Mouse (Mus musculus) monocyte, adult 2 months (primary cell): ENCODE data around the gene Eps15l1.

Experiments used
- DNase-seq, 2 experiments: peaks; one replicate each; pipeline ENCODE4 v3.0.0; 2022; ENCODE audit warnings: low spot score in 2 of 2, low read depth in 1 of 2

The Eps15l1 gene

DNA sequence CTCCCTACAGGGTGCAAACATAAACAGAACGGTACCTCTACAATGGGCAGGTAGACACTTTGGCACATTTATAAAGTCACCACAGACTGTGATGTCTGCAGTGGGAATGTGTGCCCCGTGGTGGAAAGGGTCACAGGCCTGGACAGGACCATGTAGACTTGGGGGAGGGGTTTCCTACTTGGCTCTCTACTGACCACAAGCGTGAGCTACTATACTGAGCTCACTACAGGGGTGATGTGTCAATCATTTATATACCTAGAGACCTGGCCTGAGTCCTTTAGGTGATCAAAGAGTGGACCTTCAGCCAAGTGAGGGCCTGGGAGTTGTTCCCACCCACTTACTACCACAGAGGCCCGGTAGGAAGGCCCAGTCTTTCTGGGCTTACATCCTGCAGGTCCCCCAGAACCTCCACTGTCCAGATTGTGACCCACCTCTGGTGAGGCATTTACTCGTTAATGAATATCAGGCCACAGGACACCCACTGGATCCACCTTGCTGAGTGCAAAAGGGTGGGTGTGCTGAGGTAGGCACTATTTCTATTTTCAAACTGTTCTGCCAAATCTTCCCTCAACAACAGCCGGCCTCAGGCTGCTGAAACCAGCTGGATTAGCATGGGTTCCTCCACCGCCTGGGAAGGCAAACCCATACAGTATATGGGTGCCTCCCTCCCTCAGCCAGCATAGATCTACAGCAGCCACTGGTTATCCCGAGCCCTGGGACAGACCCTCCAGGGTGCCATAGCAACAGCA lies 68.1 kb downstream of the Eps15l1 start:
- no peak for DNase-seq

GRCm38 (mm10) chr8:72351405-72352005 lies 69.8 kb downstream of the Eps15l1 start:
- DNase-seq = no peak

- DNase-seq = peak in 1 of 2 experiments; percentile 54
Observed at GRCm38 (mm10) chr8:72350727-72351126, 70.5 kb downstream of the Eps15l1 start.

DNA sequence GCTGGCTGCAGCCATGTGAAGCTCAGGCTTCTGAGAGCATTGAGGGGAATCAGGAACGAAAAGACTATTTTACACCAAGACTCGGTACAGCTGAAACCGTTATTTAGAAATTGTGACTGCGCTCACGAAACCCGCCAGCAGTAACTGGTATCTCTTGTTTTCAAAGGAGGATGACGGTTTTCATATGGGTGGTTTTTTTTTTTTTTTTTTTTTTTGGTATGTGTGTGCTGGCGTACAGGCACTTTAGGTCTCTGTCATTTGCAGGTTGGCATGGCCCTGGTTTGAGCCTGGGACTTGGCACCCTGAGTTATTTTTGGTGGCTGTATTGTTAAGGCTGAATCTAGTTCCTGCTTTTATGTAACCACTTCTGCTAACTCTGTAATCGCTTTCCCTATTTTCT lies 71.4 kb downstream of the Eps15l1 start:
- DNase-seq = peak in 1 of 2 experiments; percentile 22

GRCm38 (mm10) chr8:72348956-72349355 lies 72.3 kb downstream of the Eps15l1 start:
- no peak for DNase-seq

- DNase-seq = no peak
Observed at GRCm38 (mm10) chr8:72348114-72348513, 73.1 kb downstream of the Eps15l1 start.

GRCm38 (mm10) chr8:72347553-72347952 lies 73.7 kb downstream of the Eps15l1 start:
- no peak for DNase-seq

DNA sequence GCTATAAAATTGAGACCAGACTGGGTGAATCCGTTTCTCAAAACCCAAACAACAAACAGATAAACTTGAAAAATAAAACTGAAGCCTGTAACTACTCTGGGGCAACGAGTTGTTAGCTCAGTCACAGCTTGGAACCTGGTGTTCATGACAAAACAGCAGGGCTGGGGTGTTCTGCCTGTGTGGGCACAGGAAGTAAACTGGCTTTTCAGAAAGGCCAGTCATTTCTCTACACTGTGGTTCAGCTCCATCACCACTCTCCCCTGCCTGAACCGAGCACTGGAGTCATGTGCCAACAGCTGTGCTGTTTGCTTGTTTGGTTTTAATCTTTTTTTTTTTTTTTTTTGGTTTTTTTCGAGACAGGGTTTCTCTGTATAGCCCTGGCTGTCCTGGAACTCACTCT lies 77.5 kb downstream of the Eps15l1 start:
- no peak for DNase-seq

GRCm38 (mm10) chr8:72342556-72343300 lies 78.5 kb downstream of the Eps15l1 start:
- DNase-seq = no peak

DNA sequence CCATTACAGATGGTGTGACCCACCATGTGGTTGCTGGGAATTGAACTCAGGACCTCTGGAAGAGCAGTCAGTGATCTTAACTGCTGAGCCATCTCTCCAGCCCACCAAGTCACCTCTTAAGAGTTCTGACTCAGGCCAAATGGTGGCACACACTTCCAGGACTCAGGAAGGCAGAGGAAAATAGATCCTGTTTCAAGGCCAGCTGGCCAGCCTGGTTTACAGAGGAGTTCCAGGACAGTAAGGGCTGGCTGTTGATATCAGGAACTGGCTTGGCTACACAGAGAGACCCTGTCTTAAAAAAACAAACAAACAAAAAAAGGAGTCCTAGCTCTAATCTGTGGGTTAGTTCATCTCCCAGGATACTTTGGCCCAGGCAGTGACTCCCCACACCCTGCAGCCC lies 84.2 kb downstream of the Eps15l1 start:
- no peak for DNase-seq

- no peak for DNase-seq
Observed at GRCm38 (mm10) chr8:72336273-72336672, 85.0 kb downstream of the Eps15l1 start.

GRCm38 (mm10) chr8:72334144-72334641 lies 87.1 kb downstream of the Eps15l1 start:
- no peak for DNase-seq

GRCm38 (mm10) chr8:72333429-72334143 lies 87.7 kb downstream of the Eps15l1 start:
- DNase-seq = no peak

- no peak for DNase-seq
Observed at GRCm38 (mm10) chr8:72331631-72332030, 89.6 kb downstream of the Eps15l1 start.

DNA sequence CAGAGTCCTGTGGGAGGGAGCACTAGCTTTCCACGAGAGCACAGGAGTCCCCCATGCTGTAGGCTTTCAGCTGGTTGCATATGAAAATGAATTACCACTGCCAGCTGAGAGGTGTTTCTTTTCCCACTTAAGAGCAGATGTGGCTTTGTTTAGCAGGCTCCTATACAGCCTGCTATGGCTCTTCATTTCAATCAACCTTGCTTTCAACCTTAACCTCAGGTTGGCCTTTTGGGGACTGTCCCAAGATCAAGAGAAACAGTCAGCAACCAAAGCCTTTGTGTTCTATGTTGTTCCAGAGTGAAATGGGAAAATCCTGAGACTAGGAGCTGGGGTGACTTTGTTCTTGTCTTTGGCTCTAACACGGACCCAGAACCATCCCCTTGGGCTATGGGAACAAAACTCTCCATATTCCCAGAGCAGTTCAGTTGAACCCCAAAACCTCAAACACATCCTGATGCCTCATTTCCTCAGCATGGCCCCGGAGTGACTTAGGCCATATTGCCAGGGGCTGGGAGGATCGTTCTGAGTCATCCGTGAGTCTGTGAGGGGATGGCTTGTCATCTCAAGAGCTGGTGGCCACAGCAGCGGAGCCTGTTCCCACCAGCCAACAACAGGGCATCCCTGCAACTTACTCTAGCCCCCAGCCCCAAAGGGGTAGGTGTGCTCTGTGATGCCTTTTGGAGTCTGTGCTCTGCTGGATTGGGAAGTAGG lies 90.3 kb downstream of the Eps15l1 start:
- DNase-seq = no peak

DNA sequence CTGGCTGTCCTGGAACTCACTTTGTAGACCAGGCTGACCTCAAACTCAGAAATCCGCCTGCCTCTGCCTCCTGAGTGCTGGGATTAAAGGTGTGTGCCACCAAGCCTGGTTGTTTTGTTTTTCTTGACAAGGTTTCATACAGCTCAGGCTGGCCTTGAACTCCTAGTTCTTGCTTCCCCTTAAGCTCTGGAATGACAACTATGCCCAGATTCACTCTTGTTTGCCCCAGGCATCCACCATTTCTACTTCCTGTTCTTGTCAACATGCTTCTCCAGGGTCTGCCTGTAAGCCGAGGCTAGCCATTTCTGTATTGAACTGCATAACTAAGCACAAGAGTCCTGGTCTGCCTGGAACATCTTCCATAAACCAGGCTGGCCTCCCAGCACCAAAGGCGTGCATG lies 92.1 kb downstream of the Eps15l1 start:
- DNase-seq = no peak

DNA sequence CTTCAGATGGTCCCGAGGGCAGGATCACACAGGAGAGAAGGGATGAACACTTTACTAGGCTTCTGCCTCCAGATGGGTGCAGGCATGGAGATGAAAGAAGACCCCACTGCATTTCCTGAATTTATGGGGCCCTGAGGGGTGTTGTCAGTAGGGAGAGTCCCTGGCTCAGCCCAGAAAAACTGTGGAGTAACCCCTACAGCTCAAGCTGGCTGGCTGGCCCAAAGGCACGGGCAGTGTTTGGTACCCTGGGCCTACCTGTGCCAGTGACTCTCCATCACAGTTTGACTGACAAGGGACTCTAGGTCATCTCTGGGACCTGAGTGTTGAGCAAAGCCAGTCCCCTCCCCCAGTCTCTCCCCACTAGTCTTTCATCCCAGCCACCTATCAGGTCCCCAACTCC lies 96.6 kb downstream of the Eps15l1 start:
- no peak for DNase-seq

DNA sequence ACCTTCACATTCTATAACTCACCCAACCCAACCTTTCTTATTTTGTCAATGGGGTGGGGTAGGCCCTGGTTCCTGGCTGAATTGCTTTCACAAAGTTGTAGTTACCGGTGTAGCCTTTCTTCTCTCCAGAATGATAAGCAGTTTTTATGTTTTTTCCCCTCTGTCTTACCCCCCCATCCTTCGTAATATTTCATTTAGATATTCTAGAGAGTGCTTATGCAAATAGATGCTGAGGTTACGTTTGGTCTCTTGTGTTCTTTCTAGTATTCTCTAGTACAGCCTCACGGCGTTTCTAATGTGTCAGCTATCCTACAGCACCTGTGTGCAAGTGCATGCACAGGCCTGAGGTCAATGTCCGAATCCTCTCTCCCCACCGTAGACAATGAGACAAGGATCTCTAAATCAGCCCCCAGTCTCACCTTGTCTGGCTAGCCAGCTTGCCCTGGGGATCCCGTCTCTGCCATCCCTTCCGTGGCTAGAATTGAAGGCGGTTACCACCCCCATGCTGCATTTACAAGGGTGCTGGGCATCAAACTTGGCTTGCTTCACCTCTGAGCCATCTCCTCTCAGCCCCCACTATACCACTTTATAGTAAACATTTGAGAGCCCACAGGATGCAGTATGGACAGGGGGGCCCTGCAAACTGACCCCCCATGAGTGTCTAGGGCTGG lies 97.1 kb downstream of the Eps15l1 start:
- peak in 1 of 2 experiments; percentile 23 for DNase-seq

DNA sequence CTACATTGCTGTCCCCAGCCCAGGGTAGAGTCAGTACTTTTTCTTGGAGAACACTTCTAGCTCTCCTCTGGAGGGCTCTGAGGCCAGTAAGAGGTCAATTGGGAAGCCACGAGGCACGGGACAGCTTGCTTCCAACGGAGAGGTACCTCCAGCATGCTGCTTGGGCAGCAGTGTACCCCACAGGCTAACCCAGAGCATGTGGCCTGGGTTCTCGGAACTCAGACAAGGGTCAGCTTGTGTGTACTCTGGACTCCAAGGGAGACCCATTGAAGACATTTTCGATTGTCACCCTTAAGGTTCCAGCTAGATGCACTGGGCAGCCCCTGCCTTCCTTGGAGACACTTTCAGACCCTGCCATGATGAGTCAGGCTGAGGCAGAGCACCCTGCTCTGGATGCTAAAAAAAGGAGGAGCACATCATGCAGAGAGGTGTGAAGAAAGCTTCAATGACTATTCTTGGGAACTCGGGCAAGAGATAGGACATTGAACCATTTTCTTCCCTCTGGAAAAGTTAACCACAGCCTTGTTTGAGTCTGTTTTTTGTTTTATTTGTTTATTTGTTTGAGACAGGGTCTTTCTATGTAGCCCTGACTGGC lies 98.0 kb downstream of the Eps15l1 start:
- DNase-seq = peak in 1 of 2 experiments; percentile 53

DNA sequence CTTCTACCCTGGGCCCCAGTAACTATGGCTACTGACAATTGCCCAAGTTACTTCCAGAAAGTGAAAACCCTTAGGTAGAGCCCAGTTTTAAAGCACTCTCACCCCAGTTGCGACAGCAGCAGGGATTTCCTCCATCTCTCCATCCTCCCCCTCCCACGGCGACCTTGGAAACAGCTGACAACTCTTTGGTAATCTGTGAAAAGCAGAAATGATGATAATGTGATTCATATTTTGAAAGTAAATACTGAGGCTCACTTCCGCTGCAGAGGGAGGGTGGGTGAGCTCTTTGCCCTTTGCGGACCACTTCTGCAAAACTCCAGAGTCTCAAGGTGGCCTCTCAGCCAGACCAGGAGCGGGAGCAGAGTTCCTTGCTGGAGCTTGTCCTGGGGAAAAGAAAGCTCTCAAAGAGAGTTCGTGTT lies 98.8 kb downstream of the Eps15l1 start:
- peak; percentile 90 to 93 for DNase-seq
